Mouse (Mus musculus): Measurements from ENCODE around the gene Proser1.

Proser1 gene

DNA sequence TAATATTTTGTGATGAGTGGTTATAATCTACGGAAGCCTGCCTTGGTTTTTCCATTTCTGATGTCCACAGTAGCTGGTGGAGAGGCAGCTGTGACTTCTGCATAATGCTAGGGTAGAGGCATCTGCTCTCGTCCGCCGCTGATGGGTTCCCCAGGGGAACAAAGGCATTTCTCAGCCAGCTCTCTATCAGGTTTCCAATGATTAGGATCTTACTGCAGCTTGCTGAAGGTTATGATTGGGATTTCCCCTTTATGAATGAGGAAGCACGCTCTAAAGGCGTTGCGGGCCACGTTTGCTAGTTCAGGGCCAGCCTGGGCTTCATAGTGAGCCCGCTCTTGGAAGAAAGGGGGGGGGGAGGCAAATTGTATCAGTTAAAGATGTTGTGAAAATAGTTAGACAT is 3.0 kb downstream of the Proser1 start:
- no peak for DNase-seq (ENCODE audit: low read depth, low spot score)

GRCm38 (mm10) chr3:53467356-53467755 is 3.9 kb downstream of the Proser1 start:
- DNase-seq (ENCODE audit: low read depth, low spot score) = no peak

DNA sequence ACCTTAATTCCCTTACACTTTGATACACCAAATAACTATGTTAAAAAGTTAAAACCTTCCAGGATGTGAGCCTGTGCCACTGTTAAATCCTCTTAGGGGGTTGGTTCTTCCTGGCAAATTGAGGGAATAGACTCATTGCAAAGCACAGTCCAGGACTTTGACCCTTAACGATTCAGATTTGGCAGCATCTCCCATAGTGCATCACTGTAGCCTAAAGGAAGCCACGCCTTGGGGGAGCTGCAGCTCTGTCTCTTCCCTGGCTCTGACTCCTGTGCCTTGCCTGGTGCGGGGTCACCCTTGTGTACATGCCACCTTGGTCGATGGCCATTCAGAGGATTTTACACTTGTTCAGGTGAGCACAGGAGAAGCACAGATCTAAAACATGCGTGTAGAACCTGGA is 6.2 kb downstream of the Proser1 start:
- DNase-seq (ENCODE audit: low read depth, low spot score) = no peak

DNA sequence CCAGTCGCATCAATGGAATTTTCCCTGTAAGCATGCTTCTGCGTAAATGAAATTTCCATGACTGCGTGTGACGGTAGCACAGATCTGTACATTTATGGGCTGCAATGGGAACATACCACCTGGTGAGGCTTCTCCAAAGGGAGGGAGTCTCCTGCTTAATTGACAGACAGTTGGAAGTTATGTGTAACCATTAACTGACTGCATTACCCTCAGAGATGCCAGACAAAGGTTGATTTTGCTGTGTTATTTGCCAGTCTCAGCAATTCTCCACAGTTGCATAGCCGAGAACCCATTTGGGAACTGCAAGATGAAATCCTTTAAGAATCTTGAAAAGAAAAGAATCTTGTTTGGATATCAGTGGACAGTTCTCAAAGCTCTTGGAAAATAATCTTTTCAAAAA is 8.6 kb downstream of the Proser1 start:
- no peak for DNase-seq (ENCODE audit: low read depth, low spot score)

DNA sequence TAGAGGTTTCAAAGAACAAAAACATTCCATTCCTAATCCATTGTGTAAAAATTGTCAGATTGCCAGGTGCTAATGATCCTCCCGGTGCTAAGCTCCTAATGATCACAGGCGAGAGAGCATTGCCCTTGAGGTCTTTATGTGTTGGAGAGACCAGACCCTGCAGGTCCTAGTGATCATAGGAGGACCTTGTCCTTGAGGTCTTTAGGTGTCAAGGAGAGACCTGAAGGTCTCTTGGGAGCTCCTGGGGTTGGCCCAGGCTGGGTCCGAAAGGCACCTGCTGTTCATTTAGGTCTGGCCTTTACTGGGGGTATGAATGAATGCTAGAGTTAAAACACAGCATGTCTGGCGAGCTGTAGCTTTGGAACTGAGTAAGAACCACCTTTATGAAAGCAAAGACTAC is 10.7 kb downstream of the Proser1 start:
- no peak for DNase-seq (ENCODE audit: low read depth, low spot score)

DNA sequence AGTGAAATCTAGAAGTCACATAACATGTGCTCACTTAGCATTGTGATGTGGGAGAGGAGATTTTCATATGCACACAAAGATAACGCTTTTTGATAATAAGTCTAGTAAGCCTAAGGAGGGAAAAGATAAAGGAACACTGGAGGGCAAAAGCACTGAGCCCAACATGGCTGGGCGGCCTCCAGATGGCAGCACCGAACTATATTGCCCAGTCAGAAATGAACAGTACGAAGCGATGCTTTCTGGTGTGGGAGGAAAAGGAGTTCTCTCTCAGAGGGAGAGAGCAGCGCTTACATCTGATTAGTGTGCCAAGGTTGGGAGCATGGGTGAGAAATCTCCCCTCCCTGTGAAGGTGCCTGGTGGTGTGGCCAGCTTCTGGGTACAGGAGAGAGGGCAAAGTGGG is 12.4 kb downstream of the Proser1 start:
- DNase-seq (ENCODE audit: low read depth, low spot score) = no peak

DNA sequence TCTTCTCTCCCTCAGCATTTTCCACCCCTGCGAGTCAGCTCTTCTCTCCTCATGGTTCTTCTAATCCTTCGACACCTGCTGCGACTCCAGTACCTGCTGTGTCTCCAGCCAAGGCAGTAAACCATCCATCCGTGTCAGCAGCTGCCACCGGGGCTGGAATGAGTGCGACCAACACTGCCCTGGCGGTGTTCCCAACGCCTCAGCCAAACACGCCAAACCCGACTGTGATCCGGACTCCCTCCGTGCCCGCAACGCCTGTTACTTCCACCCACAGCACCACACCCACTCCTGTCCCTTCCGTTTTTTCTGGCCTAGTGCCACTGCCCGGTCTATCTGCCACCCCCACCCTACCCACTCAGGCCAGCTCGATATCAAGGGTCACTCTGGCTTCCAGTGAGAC is 14.0 kb downstream of the Proser1 start:
- no peak for DNase-seq (ENCODE audit: low read depth, low spot score)

- DNase-seq (ENCODE audit: low read depth, low spot score) = no peak
Measured at GRCm38 (mm10) chr3:53478419-53479046, 15.1 kb downstream of the Proser1 start.

- no peak for DNase-seq (ENCODE audit: low read depth, low spot score)
Measured at GRCm38 (mm10) chr3:53483414-53484059, 20.1 kb downstream of the Proser1 start.

GRCm38 (mm10) chr3:53486561-53486960 is 23.1 kb downstream of the Proser1 start:
- no peak for DNase-seq (ENCODE audit: low read depth, low spot score)

- no peak for DNase-seq (ENCODE audit: low read depth, low spot score)
Measured at GRCm38 (mm10) chr3:53486996-53487576, 23.6 kb downstream of the Proser1 start.

- DNase-seq (ENCODE audit: low read depth, low spot score) = no peak
Measured at GRCm38 (mm10) chr3:53488353-53488752, 24.9 kb downstream of the Proser1 start, which contains the start of gene Stoml3. Stoml3 (plus strand) TSS chr3:53488653.

GRCm38 (mm10) chr3:53498351-53498905 is 35.0 kb downstream of the Proser1 start:
- no peak for DNase-seq (ENCODE audit: low read depth, low spot score)

GRCm38 (mm10) chr3:53502428-53502827 is 39.0 kb downstream of the Proser1 start:
- DNase-seq (ENCODE audit: low read depth, low spot score) = no peak

GRCm38 (mm10) chr3:53513096-53513495 is 49.6 kb downstream of the Proser1 start:
- DNase-seq (ENCODE audit: low read depth, low spot score) = no peak

DNA sequence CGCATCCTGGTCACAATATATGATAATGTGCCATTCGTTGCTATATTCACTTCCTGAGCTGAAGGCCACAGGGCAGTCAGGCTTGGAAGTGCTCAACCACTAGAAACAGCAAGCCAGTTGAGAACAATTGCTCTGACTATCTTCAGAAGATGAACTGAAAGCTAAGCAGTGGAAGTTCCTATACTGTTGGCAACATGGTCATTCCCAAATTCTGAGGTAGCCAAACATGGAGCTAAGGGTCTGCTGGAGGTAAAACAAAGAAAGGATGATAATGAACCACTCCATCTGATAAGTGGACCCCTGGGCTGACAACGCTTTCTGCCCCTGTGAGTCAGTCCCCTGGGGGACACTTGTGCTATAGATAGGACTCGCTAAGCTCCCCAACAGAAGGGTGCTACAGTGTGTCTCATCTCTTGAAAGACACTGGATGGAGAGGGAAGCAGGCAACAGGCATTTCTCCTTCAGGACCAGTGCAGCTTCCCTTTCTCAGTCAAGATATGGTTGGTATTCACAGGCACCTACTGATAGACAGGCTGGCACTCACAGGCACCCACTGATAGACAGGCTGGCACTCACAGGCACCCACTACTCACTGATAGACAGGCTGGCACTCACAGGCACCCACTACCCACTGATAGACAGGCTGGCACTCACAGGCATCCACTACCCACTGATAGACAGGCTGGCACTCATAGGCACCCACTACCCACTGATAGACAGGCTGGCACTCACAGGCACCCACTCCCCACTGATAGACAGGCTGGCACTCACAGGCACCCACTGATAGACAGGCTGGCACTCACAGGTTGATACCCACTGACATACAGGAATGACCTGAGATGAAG is 51.0 kb downstream of the Proser1 start:
- no peak for DNase-seq (ENCODE audit: low read depth, low spot score)

DNA sequence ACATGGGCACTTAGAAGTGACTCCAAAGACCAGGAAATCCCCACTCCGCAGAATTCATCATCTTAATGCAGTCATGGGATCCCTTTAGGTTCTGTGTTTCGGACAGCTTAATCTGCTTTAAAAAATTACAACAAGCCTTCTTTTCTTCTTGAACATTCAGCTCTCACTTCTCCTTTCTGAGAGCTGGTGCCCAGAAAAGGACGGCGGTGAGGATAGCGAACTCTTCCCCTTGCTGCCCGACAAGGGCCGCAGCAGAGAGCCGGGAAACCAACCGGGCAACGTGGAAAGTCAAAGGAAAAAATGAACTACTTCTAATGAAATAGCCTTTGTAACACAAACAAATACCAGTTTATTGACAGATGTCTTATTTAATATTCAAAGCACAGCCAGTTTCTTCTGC is 59.3 kb downstream of the Proser1 start:
- no peak for DNase-seq (ENCODE audit: low read depth, low spot score)

GRCm38 (mm10) chr3:53525737-53526136 is 62.3 kb downstream of the Proser1 start:
- peak; percentile 65 for DNase-seq (ENCODE audit: low read depth, low spot score)

DNA sequence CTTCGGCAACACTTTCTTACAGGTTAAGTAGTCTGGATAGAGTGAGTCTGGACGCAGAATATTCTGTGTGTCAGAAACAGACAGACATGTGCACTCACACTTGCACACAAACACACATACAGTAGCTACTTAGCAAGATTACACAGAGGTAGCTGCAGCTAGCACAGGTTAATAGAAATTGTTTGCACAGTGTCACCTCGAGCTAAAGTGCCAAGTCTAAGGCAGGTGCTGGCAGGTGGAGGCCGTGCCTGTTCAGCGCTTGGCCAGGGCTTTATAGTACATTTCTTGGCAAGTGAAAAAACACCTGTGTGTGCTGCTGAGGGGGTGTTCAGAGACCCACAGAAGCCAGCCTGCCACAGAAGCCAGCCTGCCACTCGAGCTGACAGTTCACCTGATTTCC is 66.8 kb downstream of the Proser1 start:
- DNase-seq (ENCODE audit: low read depth, low spot score) = no peak

All from embryo, embryonic 11.5 days (tissue).